In genomic region chr7:113798605-113799255, GRCm38 (mm10) we compare ENCODE assay signal across 21 mouse cellular contexts. TPM values are rescaled to one million over a fixed set of nuclear protein-coding genes. Genes with fewer than 3 reads are reported as not detected.
DNase-seq lines count a peak whose midpoint lies in the region; ATAC-seq and TF ChIP-seq lines count a peak whose summit lies in the region.
"Had no signal": no experiment of that assay in that cellular context is flagged by ENCODE, and none has a peak within 500 bp of the region (broad histone marks: within the 10 kb centered on the region; RNA-seq: fewer than 3 reads in every experiment).

No protein-coding gene starts in this region.

- WGBS in hindbrain, embryonic 15.5 days = 85% methylated on average over 6 of the region's 6 CpGs
- WGBS in hindbrain, embryonic 10.5 days = 92% methylated on average over 6 of the region's 6 CpGs
- WGBS in neural tube, embryonic 14.5 days = 85% methylated on average over 6 of the region's 6 CpGs
- WGBS in limb, embryonic 10.5 days = 91% methylated on average over 6 of the region's 6 CpGs

- H3K9me3 ChIP-seq in hindbrain, embryonic 15.5 days = no peaks in the 10 kb centered on the region
- H3K9me3 ChIP-seq in hindbrain, embryonic 10.5 days = no peaks in the 10 kb centered on the region
- H3K9me3 ChIP-seq in neural tube, embryonic 14.5 days (ENCODE audit: control insufficient read depth, low read length) = no peaks in the 10 kb centered on the region
- no peaks in the 10 kb centered on the region for H3K9me3 ChIP-seq in limb, embryonic 10.5 days (replicated peaks)
- H3K9me3 ChIP-seq: embryonic facial prominence, embryonic 10.5 days; intestine, embryonic 15.5 days; midbrain, embryonic 13.5 days had no signal

- no peaks in the 10 kb centered on the region for H3K36me3 ChIP-seq in hindbrain, embryonic 15.5 days
- no peaks in the 10 kb centered on the region for H3K36me3 ChIP-seq in hindbrain, embryonic 10.5 days
- H3K36me3 ChIP-seq in neural tube, embryonic 14.5 days (ENCODE audit: control insufficient read depth, insufficient read depth, low read length) = no peaks in the 10 kb centered on the region
- H3K36me3 ChIP-seq in limb, embryonic 10.5 days = no peaks in the 10 kb centered on the region
- H3K36me3 ChIP-seq: embryonic facial prominence, embryonic 10.5 days; intestine, embryonic 15.5 days; midbrain, embryonic 13.5 days had no signal

- H3K9ac ChIP-seq in hindbrain, embryonic 15.5 days = no peak overlapping the region
- H3K9ac ChIP-seq in neural tube, embryonic 14.5 days (replicated peaks; ENCODE audit: low read depth, low read length) = no peak overlapping the region
- H3K9ac ChIP-seq: intestine, embryonic 15.5 days; liver, postnatal 0 days; midbrain, embryonic 13.5 days had no signal

- H3K27ac ChIP-seq in hindbrain, embryonic 15.5 days (replicated peaks) = peak overlapping the region; percentile 51
- no peak overlapping the region for H3K27ac ChIP-seq in hindbrain, embryonic 10.5 days
- 0 out of 2 replicates have a peak overlapping the region, but pooled peaks have one; percentile 8 for H3K27ac ChIP-seq in cortical plate, adult 2 months (ENCODE audit: insufficient read depth, low read length)
- no peak overlapping the region for H3K27ac ChIP-seq in neural tube, embryonic 14.5 days (ENCODE audit: low read depth, low read length)
- no peak overlapping the region for H3K27ac ChIP-seq in limb, embryonic 10.5 days
- H3K27ac ChIP-seq: embryonic facial prominence, embryonic 10.5 days; heart, adult 2 months; intestine, embryonic 15.5 days; kidney, postnatal 0 days; midbrain, embryonic 13.5 days had no signal

- H3K4me3 ChIP-seq in hindbrain, embryonic 15.5 days = no peak overlapping the region
- H3K4me3 ChIP-seq in hindbrain, embryonic 10.5 days = no peak overlapping the region
- no peak overlapping the region for H3K4me3 ChIP-seq in cortical plate, adult 2 months (ENCODE audit: insufficient read depth, low read length)
- H3K4me3 ChIP-seq in neural tube, embryonic 14.5 days (ENCODE audit: low read depth, low read length) = no peak overlapping the region
- no peak overlapping the region for H3K4me3 ChIP-seq in limb, embryonic 10.5 days
- H3K4me3 ChIP-seq: embryonic facial prominence, embryonic 10.5 days; erythroblast, embryonic 14.5 days; heart, adult 2 months; intestine, embryonic 15.5 days; midbrain, embryonic 13.5 days had no signal

- no peak for DNase-seq in hindbrain, embryonic 10.5 days (ENCODE audit: low spot score)
- peak; percentile 32 for DNase-seq in right cerebral cortex, adult 18-20 months
- no peak for DNase-seq in right cerebral cortex, postnatal 25 days
- no peak for DNase-seq in limb, embryonic 10.5 days (ENCODE audit: low spot score)
- no peak for DNase-seq in adrenal gland, postnatal 4 days (ENCODE audit: low spot score in 2 of 2)
- DNase-seq: adrenal gland, postnatal 36 days; cerebellum, adult 11 months; cerebellum, postnatal 25 days; heart, adult 2 months; liver, postnatal 0 days; lung, postnatal 4 days had no signal

- no peaks in the 10 kb centered on the region for H3K27me3 ChIP-seq in hindbrain, embryonic 15.5 days
- H3K27me3 ChIP-seq in hindbrain, embryonic 10.5 days (ENCODE audit: insufficient read depth, poor library complexity, severe bottlenecking) = no peaks in the 10 kb centered on the region
- H3K27me3 ChIP-seq in neural tube, embryonic 14.5 days (ENCODE audit: control insufficient read depth, insufficient read depth, low read length) = no peaks in the 10 kb centered on the region
- H3K27me3 ChIP-seq in limb, embryonic 10.5 days (ENCODE audit: low read depth, poor library complexity, severe bottlenecking) = no peaks in the 10 kb centered on the region
- H3K27me3 ChIP-seq: intestine, embryonic 15.5 days; midbrain, embryonic 13.5 days had no signal

- H3K4me1 ChIP-seq in hindbrain, embryonic 15.5 days (replicated peaks) = no peaks in the 10 kb centered on the region
- H3K4me1 ChIP-seq in hindbrain, embryonic 10.5 days (replicated peaks) = no peaks in the 10 kb centered on the region
- H3K4me1 ChIP-seq in cortical plate, adult 2 months (ENCODE audit: control insufficient read depth, insufficient read depth, low read length) = peaks cover 6% of the 10 kb centered on the region
- H3K4me1 ChIP-seq in neural tube, embryonic 14.5 days (ENCODE audit: control insufficient read depth, insufficient read depth, low read length) = no peaks in the 10 kb centered on the region
- no peaks in the 10 kb centered on the region for H3K4me1 ChIP-seq in limb, embryonic 10.5 days
- H3K4me1 ChIP-seq: embryonic facial prominence, embryonic 10.5 days; intestine, embryonic 15.5 days; midbrain, embryonic 13.5 days had no signal

- no peak overlapping the region for H3K4me2 ChIP-seq in hindbrain, embryonic 15.5 days
- H3K4me2 ChIP-seq in neural tube, embryonic 14.5 days (ENCODE audit: low read depth, low read length) = no peak overlapping the region
- H3K4me2 ChIP-seq: intestine, embryonic 15.5 days; midbrain, embryonic 13.5 days had no signal

- ATAC-seq in hindbrain, embryonic 15.5 days (ENCODE audit: low FRiP score, low read depth) = peak; percentile 79
- ATAC-seq in neural tube, embryonic 14.5 days (ENCODE audit: low read depth) = peak; percentile 56
- ATAC-seq: activated CD4-positive, CD25-positive, alpha-beta regulatory T cell, adult 4 months; intestine, embryonic 15.5 days; liver, postnatal 0 days; midbrain, embryonic 13.5 days had no signal

- no peak for TF ChIP-seq CTCF in cortical plate, adult 2 months (IDR thresholded peaks at IDR 0.05; ENCODE audit: extremely low read depth, insufficient read depth, low read length)

- no peak for TF ChIP-seq POLR2A in cortical plate, adult 2 months (IDR thresholded peaks at IDR 0.05; ENCODE audit: extremely low read depth, insufficient read depth, low read length)

RNA-seq across cellular contexts. Expression of gene Spon1, which starts 32.9 kb away (rescaled TPM):
- 67.1 and 73.6 TPM in 2 replicates for polyA plus RNA-seq in hindbrain, embryonic 15.5 days (2015; fragmentation: Nextera tagmentation; extraction: Ambion mirVana)
- polyA plus RNA-seq in hindbrain, embryonic 10.5 days (2016; fragmentation: Nextera tagmentation; extraction: Ambion mirVana) = 52.8 and 77.1 TPM in 2 replicates
- polyA plus RNA-seq in cortical plate, adult 2 months (2012; rRNA removed) = 21.5 and 22.1 TPM in 2 replicates
- polyA plus RNA-seq in neural tube, embryonic 14.5 days (2014; fragmentation: Nextera tagmentation; extraction: Ambion mirVana) = 81.7 and 95.0 TPM in 2 replicates
- 3.0 and 3.2 TPM in 2 replicates for polyA plus RNA-seq in limb, embryonic 10.5 days (2016; fragmentation: Nextera tagmentation; extraction: Ambion mirVana)
- 10 to 100 TPM; 14.9 to 16.3 TPM for total RNA-seq in adrenal gland, postnatal 4 days (2021)
- total RNA-seq: CH12.LX had no signal
- polyA plus RNA-seq: erythroblast, embryonic 14.5 days had no signal

Comparison
In these comparisons a context has a peak if more than half of its experiments do, and no peak if none do; other contexts are left out.
1. H3K27ac ChIP-seq: peak in hindbrain, embryonic 15.5 days (single experiment) and cortical plate, adult 2 months (single experiment); none in hindbrain, embryonic 10.5 days (single experiment), neural tube, embryonic 14.5 days (single experiment) and limb, embryonic 10.5 days (single experiment).